Mouse (Mus musculus) erythroblast, embryonic 14.5 days (primary cell): ENCODE results near the gene 1700028J19Rik. TPM values are rescaled to one million over a fixed set of nuclear protein-coding genes. Genes with fewer than 3 reads are reported as not detected.

Source experiments
- polyA plus RNA-seq: library from polyadenylated mRNA; stranded (reverse); fragments of >175 nt; gene quantifications from 2 replicates; pipeline ENCODE4 v1.2.3, GENCODE M21; 2012

Gene 1700028J19Rik
- polyA plus RNA-seq, 1 experiment: not detected

Other genes starting within 250 kb of the 1700028J19Rik start
- gene Klk1b26, start 234.5 kb downstream of the 1700028J19Rik start, polyA plus RNA-seq: not detected in 2 replicates
- gene Klk1b27, start 194.4 kb downstream of the 1700028J19Rik start, polyA plus RNA-seq: not detected in 2 replicates
- not detected in 2 replicates for gene Klk1b21, start 144.4 kb downstream of the 1700028J19Rik start, polyA plus RNA-seq
- gene Klk1b22, start 134.0 kb downstream of the 1700028J19Rik start, polyA plus RNA-seq: not detected in 2 replicates
- not detected in 2 replicates for gene Klk1b16, start 109.9 kb downstream of the 1700028J19Rik start, polyA plus RNA-seq
- not detected in 2 replicates for gene Klk1b24, start 58.5 kb downstream of the 1700028J19Rik start, polyA plus RNA-seq
- not detected in 2 replicates for gene Klk1b3, start 48.5 kb downstream of the 1700028J19Rik start, polyA plus RNA-seq
- gene Klk1b4, start 39.3 kb downstream of the 1700028J19Rik start, polyA plus RNA-seq: not detected in 2 replicates
- not detected in 2 replicates for gene Klk1b5, start 30.8 kb downstream of the 1700028J19Rik start, polyA plus RNA-seq
- gene Klk1, start 21.3 kb downstream of the 1700028J19Rik start, polyA plus RNA-seq: not detected in 2 replicates
- gene Gm36864, start 10.5 kb downstream of the 1700028J19Rik start, polyA plus RNA-seq: not detected in 2 replicates
- gene 2410002F23Rik, start within 50 bp of the 1700028J19Rik start, polyA plus RNA-seq: 5.6 and 5.9 TPM in 2 replicates
- gene Acp4, start 10.7 kb upstream of the 1700028J19Rik start, polyA plus RNA-seq: not detected in 2 replicates
- not detected in 2 replicates for gene Gm15517, start 14.8 kb upstream of the 1700028J19Rik start, polyA plus RNA-seq
- 0.01 TPM in 1 of 2 replicates, not detected in the other for gene Clec11a, start 60.2 kb upstream of the 1700028J19Rik start, polyA plus RNA-seq
- 0.01 TPM in 2 replicates for gene Shank1, start 63.6 kb upstream of the 1700028J19Rik start, polyA plus RNA-seq
- gene Syt3, start 137.4 kb upstream of the 1700028J19Rik start, polyA plus RNA-seq: not detected in 2 replicates
- gene 1700008O03Rik, start 139.1 kb upstream of the 1700028J19Rik start, polyA plus RNA-seq: 0.04 and 0.06 TPM in 2 replicates
- gene Lrrc4b, start 182.3 kb upstream of the 1700028J19Rik start, polyA plus RNA-seq: not detected in 2 replicates
- gene Aspdh, start 218.7 kb upstream of the 1700028J19Rik start, polyA plus RNA-seq: 0.17 and 0.50 TPM in 2 replicates
- gene Josd2, start 221.3 kb upstream of the 1700028J19Rik start, polyA plus RNA-seq: 1,062 and 1,188 TPM in 2 replicates
- 26.0 and 30.5 TPM in 2 replicates for gene Emc10, start 249.8 kb upstream of the 1700028J19Rik start, polyA plus RNA-seq
- gene Fam71e1, start 249.9 kb upstream of the 1700028J19Rik start, polyA plus RNA-seq: 0.16 TPM in 1 of 2 replicates, not detected in the other